Mouse (Mus musculus) left cerebral cortex, adult 2 months (tissue): Measurements from ENCODE around the gene Pitpnm2. TPM values are rescaled to one million over a fixed set of nuclear protein-coding genes. Genes with fewer than 3 reads are reported as not detected.

ENCODE experiments used
- DNase-seq, 2 experiments: peaks; one replicate each; pipeline ENCODE4 v3.0.0; 2021 to 2022; ENCODE audit warnings: low spot score in 2 of 2, mixed read lengths in 1 of 2; ENCODE audit errors: extremely low spot score in 1 of 2
- H3K27ac ChIP-seq: fragments of 200-600 bp; 2 replicates; pipeline ENCODE4 v1.8.1; 2022
- H3K4me3 ChIP-seq: fragments of 200-600 bp; 2 replicates; pipeline ENCODE4 v1.8.1; 2022
- CTCF ChIP-seq: fragments of 200-600 bp; IDR thresholded peaks from 2 replicates; pipeline ENCODE4 v1.8.1; 2022; ENCODE audit warnings: antibody characterized with exemption, mild to moderate bottlenecking, moderate library complexity
- intact Hi-C: fragments of 180-260 bp; cut with DNase I; formaldehyde crosslinking; loops from one replicate; pipeline ENCODE4 v1.15.1; 2025
- total RNA-seq, 2 experiments: library from RNA; stranded (reverse); gene quantifications; 2 replicates each; pipeline ENCODE4 v1.2.3; 2021

The Pitpnm2 gene
- total RNA-seq, 2 experiments from 2014 or later, result 317 to 336 TPM

DNA sequence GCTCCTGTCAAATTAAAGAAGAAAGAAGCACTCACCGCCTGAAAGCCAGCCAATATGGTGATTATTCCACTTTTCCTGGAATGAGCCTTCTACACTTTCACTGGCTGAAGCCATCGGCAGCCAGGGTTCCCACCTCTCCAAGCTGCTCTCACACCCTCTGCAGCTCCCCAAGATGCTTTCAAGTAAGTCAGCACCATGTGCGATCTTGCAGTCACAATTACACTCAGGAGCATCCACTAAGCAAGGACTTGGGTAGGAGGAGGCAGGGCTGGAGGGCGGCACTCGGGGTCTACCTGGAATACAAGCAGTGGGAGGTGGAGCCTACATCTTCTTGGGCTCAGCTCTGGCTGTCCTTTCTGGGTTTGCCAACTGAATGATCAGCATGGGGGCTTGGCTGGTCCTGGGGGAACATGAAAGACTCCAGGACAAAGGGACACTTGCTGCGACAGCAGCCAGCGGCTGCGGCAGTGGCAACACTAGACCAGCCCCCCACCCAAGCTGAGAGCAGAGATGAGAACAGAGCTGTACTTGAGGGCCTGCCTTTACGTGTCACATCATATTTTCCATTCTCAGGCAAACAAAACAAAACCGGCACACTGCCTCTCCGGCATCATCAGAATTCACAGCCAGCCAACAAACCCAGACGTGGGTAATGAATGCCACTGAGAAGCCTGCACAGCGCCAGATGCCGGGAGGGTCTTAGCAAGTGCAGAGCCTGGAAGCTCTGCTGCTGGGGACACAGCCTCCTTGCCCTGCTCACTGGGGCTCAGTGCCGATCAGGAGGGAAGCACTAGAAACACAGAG is 64.5 kb downstream of the Pitpnm2 start:
- H3K4me3 ChIP-seq, result peak overlapping the region; percentile 54
- intact Hi-C loops, result loop anchor here (2.0 kb wide), 1 partner anchor 18 kb away; no protein-coding TSS in a partner anchor
- DNase-seq, result no peak
- H3K27ac ChIP-seq, result peak overlapping the region; percentile 99
- no peak for TF ChIP-seq CTCF

DNA sequence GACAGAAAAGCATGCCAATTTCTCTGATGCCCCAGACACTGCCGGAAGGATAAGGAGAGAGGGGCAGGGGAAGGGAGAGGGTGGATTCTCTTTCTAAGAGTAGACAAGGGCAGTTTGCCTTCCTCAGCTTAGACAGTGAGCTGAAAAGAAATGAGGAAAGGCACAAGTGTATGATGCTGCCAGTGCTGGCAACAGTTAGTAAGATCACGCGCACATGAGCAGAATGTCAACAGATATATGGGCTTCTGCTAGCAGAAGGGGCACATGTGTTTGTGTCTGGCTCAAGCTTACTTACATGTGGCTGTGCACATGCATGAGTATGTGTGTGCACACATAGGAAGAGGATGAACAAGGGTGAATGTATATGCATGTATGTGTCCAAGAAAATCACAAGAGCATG is 65.4 kb downstream of the Pitpnm2 start:
- DNase-seq, result no peak
- H3K27ac ChIP-seq, result peak overlapping the region; percentile 99
- H3K4me3 ChIP-seq, result peak overlapping the region; percentile 54
- intact Hi-C loops, result loop anchor here (2.0 kb wide), 1 partner anchor 17 kb away; no protein-coding TSS in a partner anchor
- no peak for TF ChIP-seq CTCF

DNA sequence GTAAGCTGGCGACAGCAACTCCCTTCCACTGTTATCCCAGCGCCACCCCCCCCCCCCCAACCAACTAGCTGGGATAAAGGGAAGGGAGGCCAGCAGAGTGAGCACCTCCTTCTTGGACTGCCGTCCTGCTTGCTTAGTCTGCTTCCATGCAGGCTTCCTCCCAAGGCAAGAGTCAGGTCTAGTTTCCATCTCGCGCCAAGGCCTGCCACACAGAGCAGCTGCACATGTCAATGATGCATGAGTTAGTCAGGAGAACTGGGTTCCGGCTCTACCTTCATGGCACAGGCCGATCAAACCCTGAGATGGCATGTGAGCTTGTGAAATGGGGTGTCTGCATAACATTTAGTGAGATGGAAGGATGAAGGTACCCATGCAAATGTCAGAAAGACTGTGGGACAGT is 66.9 kb downstream of the Pitpnm2 start:
- intact Hi-C loops, result no loop called here
- peak overlapping the region; percentile 54 for H3K4me3 ChIP-seq
- no peak for TF ChIP-seq CTCF

DNA sequence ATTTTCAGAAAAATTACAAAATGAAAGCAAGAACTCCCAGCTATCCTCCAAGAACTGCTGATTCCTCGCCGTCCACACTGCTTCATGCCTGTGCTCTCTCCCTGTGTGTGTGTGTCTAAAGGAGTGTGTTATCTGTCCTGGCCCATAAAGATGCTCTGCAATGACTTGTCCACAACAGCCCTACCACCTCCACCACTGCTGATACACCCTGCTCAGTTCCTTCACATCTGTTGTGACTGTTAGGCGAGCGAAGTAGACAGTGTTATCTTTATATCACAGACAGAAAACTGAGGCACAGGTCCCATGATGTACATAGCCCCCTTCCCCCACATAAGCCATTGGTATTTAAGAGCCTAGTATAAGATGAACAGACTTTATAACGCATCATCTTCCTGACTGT is 67.5 kb downstream of the Pitpnm2 start:
- DNase-seq, result no peak
- no peak overlapping the region; the same call in 1 of the 2 replicates for H3K27ac ChIP-seq
- no peak for TF ChIP-seq CTCF
- H3K4me3 ChIP-seq, result peak overlapping the region; percentile 54
- intact Hi-C loops, result no loop called here

More for the DNA sequence above, 66.9 kb downstream of the Pitpnm2 start:
- no peak for DNase-seq
- peak overlapping the region; percentile 28; the same call in 1 of the 2 replicates for H3K27ac ChIP-seq

DNA sequence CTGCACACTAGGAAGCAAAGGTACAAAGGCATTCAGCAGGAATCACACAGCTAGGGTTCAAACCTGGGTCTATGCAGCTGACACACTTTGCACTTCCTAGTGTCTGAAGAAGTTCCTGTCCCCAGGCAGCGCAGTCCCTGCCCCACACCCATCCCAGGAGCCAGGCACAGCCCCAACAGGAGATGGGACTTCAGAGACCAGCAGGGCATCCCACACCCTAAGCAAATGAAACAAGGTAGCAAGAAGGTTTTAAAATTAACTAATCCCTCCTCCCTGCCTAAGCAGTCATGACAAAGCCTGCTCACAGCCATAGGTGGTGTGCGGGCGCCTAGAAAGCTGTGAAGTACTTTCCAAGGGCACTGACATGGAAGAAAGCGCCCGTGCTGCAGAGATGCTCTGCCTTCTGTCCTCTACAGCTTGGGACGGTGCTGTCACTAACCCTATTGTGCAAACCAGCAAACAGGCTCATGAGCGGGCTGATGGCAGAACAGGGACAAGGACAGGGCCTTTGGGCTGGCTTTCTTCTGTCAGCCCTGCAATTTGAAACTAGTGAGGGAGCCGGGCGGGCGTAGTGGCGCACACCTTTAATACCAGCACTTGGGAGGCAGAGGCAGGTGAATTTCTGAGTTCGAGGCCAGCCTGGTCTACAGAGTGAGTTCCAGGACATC is 68.9 kb downstream of the Pitpnm2 start:
- TF ChIP-seq CTCF, result no peak
- DNase-seq, result no peak
- no peak overlapping the region for H3K4me3 ChIP-seq
- intact Hi-C loops, result no loop called here
- H3K27ac ChIP-seq, result no peak overlapping the region

DNA sequence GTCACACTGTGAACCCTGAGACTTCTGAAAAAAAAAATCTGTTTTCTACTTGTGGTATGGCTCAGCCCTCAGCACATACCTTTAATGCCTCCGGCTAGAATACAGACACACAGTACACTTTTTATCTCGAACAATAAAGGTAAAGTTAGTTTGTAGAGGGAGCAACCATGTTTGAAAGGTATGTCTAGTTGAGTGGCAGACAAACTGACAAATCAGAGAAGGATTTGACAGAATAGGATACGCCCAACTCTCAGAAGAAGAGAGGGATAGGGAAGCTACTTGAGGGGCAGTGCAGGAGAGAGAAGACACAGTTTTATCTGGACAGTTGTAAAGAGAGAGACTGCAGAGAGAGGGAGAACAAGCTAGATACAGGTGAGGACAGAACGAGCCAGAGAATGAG is 70.1 kb downstream of the Pitpnm2 start:
- Histone ChIP-seq H3K27ac (no peak overlapping the region), H3K4me3 (no peak overlapping the region)
- DNase-seq, result no peak
- intact Hi-C loops, result no loop called here
- TF ChIP-seq CTCF, result no peak

DNA sequence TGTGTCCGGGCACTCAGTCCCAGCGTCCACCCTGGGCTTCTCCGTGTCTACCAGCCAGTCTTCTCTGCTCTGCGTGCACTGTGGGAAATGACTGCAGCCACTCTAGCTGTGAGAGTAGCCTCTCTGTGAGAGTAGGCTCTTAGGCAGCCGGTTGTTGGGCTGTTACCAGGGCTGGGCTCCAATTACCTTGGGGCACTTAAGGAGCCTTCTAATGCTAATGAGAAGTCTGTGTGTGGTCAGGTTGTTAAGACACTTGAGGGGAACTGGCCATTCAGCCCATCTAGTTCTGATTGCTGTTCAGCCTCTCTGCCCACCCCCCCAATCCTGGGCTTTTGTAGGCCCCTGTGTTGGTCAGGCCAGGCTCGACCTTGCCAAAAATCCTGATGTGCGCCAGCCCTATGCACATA is 72.8 kb downstream of the Pitpnm2 start:
- H3K27ac ChIP-seq, result peak overlapping the region; percentile 36; the same call in 1 of the 2 replicates
- no peak overlapping the region for H3K4me3 ChIP-seq
- no peak for TF ChIP-seq CTCF
- intact Hi-C loops, result no loop called here
- no peak for DNase-seq

DNA sequence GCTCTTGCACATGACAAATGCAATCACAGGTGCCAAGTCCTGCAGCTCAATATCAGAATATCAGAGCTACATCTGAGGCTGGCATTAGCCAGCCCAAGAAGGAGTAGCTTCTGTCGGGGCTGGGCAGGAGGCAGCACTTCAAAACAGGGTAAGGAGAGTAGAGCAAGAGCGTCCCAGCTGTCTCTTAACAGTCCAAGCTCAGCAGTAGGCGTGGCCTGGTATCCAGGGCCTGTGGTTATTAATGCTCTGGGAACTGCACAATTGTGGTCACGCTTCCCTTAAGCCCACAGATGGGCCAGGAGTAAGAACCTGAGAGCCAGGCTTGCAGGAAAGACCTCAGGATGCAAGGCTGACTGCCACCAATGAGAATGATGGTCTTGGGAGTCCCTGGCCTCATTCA is 74.4 kb downstream of the Pitpnm2 start:
- intact Hi-C loops, result no loop called here
- TF ChIP-seq CTCF, result no peak
- DNase-seq, result no peak
- H3K27ac ChIP-seq, result peak overlapping the region; percentile 36; the same call in 1 of the 2 replicates
- no peak overlapping the region for H3K4me3 ChIP-seq

DNA sequence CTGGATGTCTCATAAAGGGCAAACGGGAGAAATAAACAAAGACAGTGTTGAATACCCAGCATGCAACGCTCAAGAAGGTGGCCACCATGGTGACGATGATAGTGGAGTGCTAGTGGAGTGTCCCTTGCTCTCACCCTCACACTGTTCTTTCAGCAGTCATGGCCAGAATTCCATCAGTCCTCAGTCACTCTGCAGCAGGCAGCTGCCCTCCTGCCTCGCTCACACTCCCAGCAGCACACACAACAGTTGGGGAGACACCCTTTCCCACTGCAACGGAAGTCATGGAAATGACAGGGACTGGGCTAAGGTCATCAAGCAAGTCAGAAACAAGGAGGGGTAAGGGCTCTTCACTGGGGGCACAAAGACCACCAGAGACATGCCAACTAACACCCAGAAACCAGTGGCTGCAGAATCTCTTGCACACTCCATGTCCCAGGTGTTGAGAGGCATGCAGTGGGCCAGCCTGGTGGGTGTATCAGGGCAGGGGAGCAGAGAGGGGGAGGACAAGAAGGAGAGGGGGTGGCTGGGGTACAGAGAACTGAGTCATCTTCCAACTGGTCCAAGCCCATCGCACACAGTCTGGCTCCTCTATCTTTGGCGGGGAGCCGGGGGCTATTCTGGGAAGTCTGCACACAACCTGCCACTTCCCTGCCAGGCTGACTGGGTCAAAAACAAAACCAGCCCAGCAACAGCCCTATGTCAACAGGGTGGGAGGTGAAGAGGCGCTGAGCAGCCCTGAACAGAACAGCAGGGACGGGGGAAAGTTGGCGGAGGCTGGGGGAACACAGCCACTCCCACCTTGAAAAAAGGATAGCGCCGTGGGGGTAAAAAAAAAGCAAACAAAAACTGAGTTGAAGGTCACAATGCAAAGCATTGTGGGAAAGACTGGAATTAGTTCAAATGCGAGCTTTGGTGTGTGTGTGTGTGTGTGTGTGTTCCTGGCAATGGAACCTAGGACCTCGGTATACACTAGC is 76.3 kb downstream of the Pitpnm2 start:
- Histone ChIP-seq H3K27ac (peak overlapping the region; percentile 6), H3K4me3 (no peak overlapping the region)
- intact Hi-C loops, result loop anchor here (2.0 kb wide), 1 partner anchor 46 kb away; no protein-coding TSS in a partner anchor
- peak; percentile 70 to 78 for DNase-seq
- no peak for TF ChIP-seq CTCF

DNA sequence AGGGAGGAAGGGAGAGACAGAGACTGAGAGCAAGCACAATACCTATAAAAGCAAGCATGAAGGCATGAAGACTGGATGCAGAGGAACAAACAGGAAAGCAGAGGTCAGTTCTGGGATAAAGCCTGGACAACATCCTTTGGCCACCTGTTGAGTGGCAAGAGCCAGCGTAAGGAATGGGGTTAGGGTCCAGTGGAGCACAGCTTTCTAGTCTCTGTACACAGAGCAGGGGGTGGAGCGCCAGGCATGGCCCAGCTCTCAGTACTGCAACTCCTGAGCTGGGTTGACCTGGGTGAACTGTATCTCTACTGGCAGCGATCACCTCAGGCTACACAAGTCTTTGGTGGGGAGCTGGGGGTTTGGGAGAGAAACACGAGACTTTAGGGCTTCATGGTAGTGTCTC is 77.3 kb downstream of the Pitpnm2 start:
- no peak for DNase-seq
- TF ChIP-seq CTCF, result no peak
- H3K27ac ChIP-seq, result no peak overlapping the region; the same call in 1 of the 2 replicates
- no peak overlapping the region for H3K4me3 ChIP-seq
- intact Hi-C loops, result loop anchor here (2.0 kb wide), 1 partner anchor 47 kb away; no protein-coding TSS in a partner anchor

DNA sequence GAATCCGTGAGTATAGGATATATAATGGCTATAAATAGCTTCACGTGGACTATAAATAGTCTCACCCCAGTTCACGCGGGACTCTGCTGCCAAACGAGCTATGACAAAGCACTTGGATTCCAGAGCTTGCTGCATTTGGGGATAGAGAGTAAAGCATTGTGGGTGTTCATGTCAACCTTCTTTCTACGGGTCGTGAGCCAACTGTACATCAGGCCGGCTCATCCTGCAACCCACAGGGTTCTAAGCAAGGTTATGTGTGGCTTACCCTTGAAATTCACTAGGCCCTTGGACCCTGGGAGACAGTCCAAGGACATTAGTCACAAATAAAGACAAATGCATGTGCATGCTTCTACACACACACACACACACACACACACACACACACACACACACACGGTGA is 77.8 kb downstream of the Pitpnm2 start:
- DNase-seq, result no peak
- intact Hi-C loops, result loop anchor here (2.0 kb wide), 1 partner anchor 47 kb away; no protein-coding TSS in a partner anchor

More for the DNA sequence above, 77.8 kb downstream of the Pitpnm2 start:
- no peak overlapping the region for H3K27ac ChIP-seq
- TF ChIP-seq CTCF, result no peak
- no peak overlapping the region for H3K4me3 ChIP-seq
